Mouse (Mus musculus) G1E-ER4 (cell line): ENCODE data around the gene Fdx1l. TPM values are rescaled to one million over a fixed set of nuclear protein-coding genes. Genes with fewer than 3 reads are reported as not detected.

Experiments used
- GATA1 ChIP-seq: IDR thresholded peaks from one replicate; pipeline ENCODE4 v1.8.0; 2012; ENCODE audit warnings: low read length, inconsistent platforms
- polyA plus RNA-seq: library from polyadenylated mRNA; stranded (reverse); fragments of >175 nt; gene quantifications from 2 replicates; pipeline ENCODE4 v1.2.3, GENCODE M21; 2012

Fdx1l gene
- polyA plus RNA-seq, 1 experiment, result 44.3 TPM

- no peak for TF ChIP-seq GATA1
These were observed 52.1 kb downstream of the Fdx1l start for GRCm38 (mm10) chr9:21021363-21021762.

- TF ChIP-seq GATA1, result no peak
These were observed 54.8 kb downstream of the Fdx1l start for GRCm38 (mm10) chr9:21018600-21018999.

Other genes starting within 250 kb of the Fdx1l start
- not detected in 2 replicates for gene A230050P20Rik, start 205.0 kb downstream of the Fdx1l start, polyA plus RNA-seq
- 3.5 and 4.1 TPM in 2 replicates for gene Angptl6, start 193.9 kb downstream of the Fdx1l start, polyA plus RNA-seq
- gene Ppan, start 185.4 kb downstream of the Fdx1l start, polyA plus RNA-seq, result 341 and 357 TPM in 2 replicates
- gene Eif3g, start 175.0 kb downstream of the Fdx1l start, polyA plus RNA-seq, result 613 and 834 TPM in 2 replicates
- gene Dnmt1, start 113.7 kb downstream of the Fdx1l start, polyA plus RNA-seq, result 152 and 172 TPM in 2 replicates
- 1.4 and 1.6 TPM in 2 replicates for gene S1pr2, start 96.8 kb downstream of the Fdx1l start, polyA plus RNA-seq
- 88.1 and 110 TPM in 2 replicates for gene Mrpl4, start 70.9 kb downstream of the Fdx1l start, polyA plus RNA-seq
- 0.55 and 0.58 TPM in 2 replicates for gene Icam1, start 57.6 kb downstream of the Fdx1l start, polyA plus RNA-seq
- gene Icam4, start 44.2 kb downstream of the Fdx1l start, polyA plus RNA-seq, result 16.7 and 26.1 TPM in 2 replicates
- 0.52 and 0.62 TPM in 2 replicates for gene Icam5, start 41.5 kb downstream of the Fdx1l start, polyA plus RNA-seq
- gene Zglp1, start 6.5 kb downstream of the Fdx1l start, polyA plus RNA-seq, result 2.0 and 4.4 TPM in 2 replicates
- 0.67 and 0.73 TPM in 2 replicates for gene Gm49373, start 518 bp downstream of the Fdx1l start, polyA plus RNA-seq
- gene Gm38431, start 18.4 kb upstream of the Fdx1l start, polyA plus RNA-seq, result 422 and 499 TPM in 2 replicates
- 0.84 and 2.5 TPM in 2 replicates for gene Raver1, start 18.4 kb upstream of the Fdx1l start, polyA plus RNA-seq
- 16.0 and 16.3 TPM in 2 replicates for gene Tyk2, start 57.6 kb upstream of the Fdx1l start, polyA plus RNA-seq
- gene Cdc37, start 76.4 kb upstream of the Fdx1l start, polyA plus RNA-seq, result 216 and 275 TPM in 2 replicates
- 3.6 and 3.9 TPM in 2 replicates for gene Pde4a, start 92.1 kb upstream of the Fdx1l start, polyA plus RNA-seq
- gene Keap1, start 165.7 kb upstream of the Fdx1l start, polyA plus RNA-seq, result 79.1 and 86.5 TPM in 2 replicates
- gene S1pr5, start 174.8 kb upstream of the Fdx1l start, polyA plus RNA-seq, result not detected in 2 replicates
- gene Atg4d, start 191.7 kb upstream of the Fdx1l start, polyA plus RNA-seq, result 25.8 and 27.7 TPM in 2 replicates
- gene Kri1, start 214.4 kb upstream of the Fdx1l start, polyA plus RNA-seq, result 43.4 and 53.0 TPM in 2 replicates
- gene Cdkn2d, start 217.8 kb upstream of the Fdx1l start, polyA plus RNA-seq, result 27.5 and 28.0 TPM in 2 replicates
- gene Ap1m2, start 238.7 kb upstream of the Fdx1l start, polyA plus RNA-seq, result not detected in 2 replicates
- 24.3 and 31.9 TPM in 2 replicates for gene Slc44a2, start 247.1 kb upstream of the Fdx1l start, polyA plus RNA-seq